Mouse (Mus musculus) kidney, postnatal 0 days (tissue): Measurements from ENCODE around the gene Hnf1a. TPM values are rescaled to one million over a fixed set of nuclear protein-coding genes. Genes with fewer than 3 reads are reported as not detected.
A peak's percentile ranks its signal among the peaks of the same experiment; 100 is the strongest.
"Not testable (repeated sequence)": the region's sequence is repeated elsewhere in the genome, so short reads cannot be mapped to it uniquely, and the experiment has no call there.

ENCODE experiments used
- ATAC-seq: fragments of 200-750 bp; cut with Nextera tagmentation; replicated peaks from 2 replicates; pipeline ENCODE4 v1.8.0; 2017; ENCODE audit warnings: low read depth, moderate number of reproducible peaks, moderate TSS enrichment, moderate library complexity; ENCODE audit not compliant: low FRiP score
- DNase-seq: peaks from one replicate; pipeline ENCODE4 v3.0.0-alpha.2; 2016; ENCODE audit warnings: low spot score
- H3K27ac ChIP-seq: fragments of 300-500 bp; sonication (generic); 2 replicates; pipeline ENCODE4 v1.5.1; 2014; ENCODE audit warnings: mild to moderate bottlenecking
- H3K27me3 ChIP-seq: fragments of 300-500 bp; sonication (generic); 2 replicates; pipeline ENCODE4 v1.6.1; 2014; ENCODE audit warnings: low read length, mixed read lengths; ENCODE audit not compliant: insufficient read depth
- H3K36me3 ChIP-seq: fragments of 300-500 bp; sonication (generic); 2 replicates; pipeline ENCODE4 v1.6.1; 2014; ENCODE audit warnings: low read length, mixed read lengths; ENCODE audit not compliant: insufficient read depth
- H3K4me1 ChIP-seq: fragments of 300-500 bp; sonication (generic); replicated peaks from 2 replicates; pipeline ENCODE4 v1.6.1; 2014; ENCODE audit warnings: antibody characterized with exemption, low read length, mixed read lengths; ENCODE audit not compliant: insufficient read depth
- H3K4me2 ChIP-seq: fragments of 300-500 bp; sonication (generic); 2 replicates; pipeline ENCODE4 v1.6.1; 2014; ENCODE audit warnings: mild to moderate bottlenecking, low read length, moderate library complexity, mixed read lengths
- H3K4me3 ChIP-seq: fragments of 300-500 bp; sonication (generic); replicated peaks from 2 replicates; pipeline ENCODE4 v1.5.1; 2014; ENCODE audit warnings: low read depth, low read length
- H3K9ac ChIP-seq: fragments of 300-500 bp; sonication (generic); 2 replicates; pipeline ENCODE4 v1.6.1; 2014; ENCODE audit warnings: low read depth, low read length
- H3K9me3 ChIP-seq: fragments of 300-500 bp; sonication (generic); replicated peaks from 2 replicates; pipeline ENCODE4 v1.6.1; 2016; ENCODE audit warnings: low read length, inconsistent platforms, mixed read lengths
- CTCF ChIP-seq: IDR thresholded peaks from 2 replicates; pipeline ENCODE4 v1.5.1; 2016; ENCODE audit warnings: antibody characterized with exemption, low read depth, mild to moderate bottlenecking, moderate library complexity
- WGBS: fragments of 180-500 bp; shearing (Covaris S2); extraction: QIAGEN DNeasy Blood & Tissue Kit; methylation state at CpG from one replicate; pipeline ENCODE4 v1.1.7; 2014; 5-methylcytosine and 5-hydroxymethylcytosine counted together
- polyA plus RNA-seq: library from polyadenylated mRNA; unstranded; fragments of >200 nt; fragmentation: Nextera tagmentation; extraction: Ambion mirVana; gene quantifications from 2 replicates; pipeline ENCODE4 v1.2.1, GENCODE M21; 2015

Hnf1a gene
- polyA plus RNA-seq, 1 experiment from 2014 or later, result 12.5 TPM

DNA sequence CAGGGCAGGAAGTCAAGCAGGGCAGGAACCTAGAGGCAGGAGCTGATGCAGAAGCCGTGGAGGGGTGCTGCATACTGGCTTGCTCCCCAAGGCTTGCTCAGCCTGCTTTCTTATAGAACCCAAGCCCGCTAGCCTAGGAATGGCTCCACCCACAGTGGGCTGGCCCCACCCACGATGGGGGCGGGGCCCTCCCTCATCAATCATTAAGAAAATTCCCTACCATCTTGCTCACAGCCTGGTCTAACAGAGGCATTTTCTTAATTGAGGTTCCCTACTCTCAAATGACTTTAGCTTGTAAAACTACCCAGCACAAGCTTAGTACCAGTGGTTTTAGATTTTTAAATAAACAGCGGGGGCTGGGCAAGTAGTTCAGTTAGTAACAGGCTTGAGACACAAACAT lies 39.3 kb downstream of the Hnf1a start:
- no peaks in the 10 kb centered on the region for H3K36me3 ChIP-seq
- 52% methylated on average over 5 of the region's 5 CpGs for WGBS

DNA sequence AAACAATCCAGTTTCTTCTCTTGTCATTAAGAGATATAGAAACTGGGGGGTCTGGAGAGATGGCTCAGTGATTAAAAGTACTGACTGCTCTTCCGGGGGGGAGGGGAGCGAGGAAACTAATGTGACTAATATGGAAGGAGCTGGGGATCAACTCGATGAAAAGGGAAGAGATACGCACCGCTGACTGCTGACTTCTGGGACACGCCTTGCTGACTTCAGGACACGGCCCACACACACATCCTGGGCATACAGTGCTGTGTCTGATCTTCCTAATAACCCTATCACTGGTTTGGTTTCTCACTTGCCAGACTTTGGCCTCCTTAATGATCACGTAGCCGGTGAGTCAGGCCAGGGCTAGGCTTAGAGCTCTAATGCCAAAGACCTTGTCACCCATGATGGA lies 44.1 kb downstream of the Hnf1a start:
- Histone ChIP-seq H3K4me1 (0 out of 2 replicates have a peak, but pooled peaks cover 7% of the 10 kb centered on the region), H3K27me3 (no peaks in the 10 kb centered on the region), H3K4me3 (no peak overlapping the region), H3K36me3 (no peaks in the 10 kb centered on the region), H3K9me3 (0 out of 2 replicates have a peak, but pooled peaks cover 4% of the 10 kb centered on the region), H3K4me2 (no peak overlapping the region), H3K27ac (no peak overlapping the region), H3K9ac (no peak overlapping the region)
- ATAC-seq, result peak; percentile 41; the same call in 1 of the 2 replicates
- TF ChIP-seq CTCF, result no peak
- DNase-seq, result peak; percentile 61
- WGBS, result 39% methylated on average over 9 of the region's 9 CpGs

More for the DNA sequence above, 39.3 kb downstream of the Hnf1a start:
- H3K4me2 ChIP-seq, result no peak overlapping the region
- H3K4me1 ChIP-seq, result no peaks in the 10 kb centered on the region
- no peaks in the 10 kb centered on the region for H3K27me3 ChIP-seq
- no peaks in the 10 kb centered on the region for H3K9me3 ChIP-seq
- no peak for ATAC-seq
- no peak overlapping the region for H3K9ac ChIP-seq
- no peak for TF ChIP-seq CTCF
- no peak overlapping the region for H3K4me3 ChIP-seq
- no peak overlapping the region for H3K27ac ChIP-seq
- DNase-seq, result no peak

DNA sequence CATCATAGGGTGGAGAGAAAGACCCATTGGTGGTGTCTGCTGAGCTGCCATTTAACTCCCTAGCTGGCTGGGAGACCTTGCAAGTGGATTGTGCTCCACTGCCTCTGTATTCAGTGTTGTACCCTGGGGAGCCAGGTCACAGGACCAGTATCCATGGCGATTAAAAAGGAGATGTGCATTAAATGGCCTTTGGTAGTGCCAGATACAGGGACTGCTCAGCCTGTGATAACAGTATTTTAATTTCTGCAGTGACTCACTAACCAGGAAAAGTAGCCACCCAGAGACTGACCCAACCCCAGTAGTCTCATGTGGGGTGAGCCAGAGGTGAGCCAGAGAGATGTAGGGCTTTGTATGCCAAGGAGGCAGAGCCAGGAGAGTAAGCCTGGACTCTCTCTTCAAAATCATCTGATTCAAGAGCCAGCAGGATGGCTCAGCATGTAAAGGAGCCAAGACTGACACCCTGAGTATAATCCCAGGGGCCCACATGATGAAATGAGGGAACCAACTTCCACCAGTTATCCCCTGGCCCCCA lies 44.7 kb downstream of the Hnf1a start:
- Histone ChIP-seq H3K4me2 (no peak overlapping the region), H3K9me3 (0 out of 2 replicates have a peak, but pooled peaks cover 4% of the 10 kb centered on the region), H3K27ac (no peak overlapping the region), H3K4me1 (0 out of 2 replicates have a peak, but pooled peaks cover 7% of the 10 kb centered on the region), H3K9ac (no peak overlapping the region), H3K27me3 (no peaks in the 10 kb centered on the region), H3K36me3 (no peaks in the 10 kb centered on the region), H3K4me3 (no peak overlapping the region)
- DNase-seq (no peak), ATAC-seq (no peak)
- 74% methylated on average over 1 of the region's 1 CpGs for WGBS
- TF ChIP-seq CTCF, result no peak

DNA sequence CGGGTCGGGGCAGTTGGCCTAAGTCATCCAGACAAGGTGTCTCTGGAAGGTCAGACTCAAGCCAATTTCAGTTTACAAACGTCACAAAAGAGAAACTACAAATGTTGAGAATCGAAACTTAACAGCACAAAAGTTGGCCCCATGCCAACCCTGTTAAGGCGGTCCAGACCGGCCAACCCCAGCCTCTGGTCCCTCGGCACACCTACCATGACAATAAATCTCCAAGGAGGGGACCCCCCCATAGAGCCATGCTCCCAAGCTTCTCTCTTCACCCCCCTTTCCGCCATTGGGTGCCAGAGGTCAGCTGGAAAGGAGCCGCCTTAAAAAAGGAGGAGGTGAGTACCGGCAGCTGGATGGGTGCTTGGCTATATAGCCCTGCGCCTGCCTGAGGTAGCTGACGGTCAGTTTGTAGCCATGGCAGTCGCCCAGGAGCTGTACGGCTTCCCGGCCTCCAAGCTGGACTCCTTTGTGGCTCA lies 47.9 kb downstream of the Hnf1a start, which contains the start of gene Oasl1:
Gene Oasl1, plus strand, starts transcription at position 243 of the 476 bp plus-strand sequence.
- Histone ChIP-seq H3K4me1 (0 out of 2 replicates have a peak, but pooled peaks cover 7% of the 10 kb centered on the region), H3K9me3 (0 out of 2 replicates have a peak, but pooled peaks cover 4% of the 10 kb centered on the region), H3K4me3 (peak within 1 kb of the TSS; percentile 38), H3K36me3 (no peaks in the 10 kb centered on the region), H3K9ac (peak within 1 kb of the TSS; percentile 55; the same call in 1 of the 2 replicates), H3K4me2 (peak within 1 kb of the TSS; percentile 68), H3K27me3 (no peaks in the 10 kb centered on the region), H3K27ac (peak within 1 kb of the TSS; percentile 58; the same call in 1 of the 2 replicates)
- WGBS, result 12% methylated on average over 15 of the region's 15 CpGs
- ATAC-seq, result peak; percentile 66; the same call in 1 of the 2 replicates
- peak; percentile 77 for DNase-seq
- TF ChIP-seq CTCF, result no peak

DNA sequence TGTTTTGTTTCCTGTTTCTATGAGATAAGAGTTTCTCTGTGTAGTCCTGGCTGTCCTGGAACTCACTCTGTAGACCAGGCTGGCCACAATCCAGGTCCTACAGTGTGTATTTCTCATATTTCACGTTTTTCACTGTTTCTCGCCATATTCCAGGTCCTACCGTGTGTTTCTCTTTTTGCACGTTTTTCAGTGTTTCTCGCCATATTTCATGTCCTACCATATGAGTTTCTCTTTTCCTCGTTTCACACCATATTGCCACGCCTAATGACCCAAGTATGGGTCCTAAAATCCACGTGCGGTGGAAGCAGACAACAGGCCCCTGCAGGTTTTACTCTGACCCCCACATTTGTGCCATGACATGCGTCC lies 48.5 kb downstream of the Hnf1a start:
- Histone ChIP-seq H3K4me3 (no peak overlapping the region), H3K9ac (no peak overlapping the region), H3K36me3 (no peaks in the 10 kb centered on the region), H3K4me2 (no peak overlapping the region), H3K4me1 (0 out of 2 replicates have a peak, but pooled peaks cover 7% of the 10 kb centered on the region), H3K27me3 (no peaks in the 10 kb centered on the region), H3K9me3 (0 out of 2 replicates have a peak, but pooled peaks cover 4% of the 10 kb centered on the region), H3K27ac (peak overlapping the region; percentile 58; the same call in 1 of the 2 replicates)
- ATAC-seq (no peak), DNase-seq (no peak)
- no peak for TF ChIP-seq CTCF
- WGBS, result 54% methylated on average over 10 of the region's 10 CpGs

DNA sequence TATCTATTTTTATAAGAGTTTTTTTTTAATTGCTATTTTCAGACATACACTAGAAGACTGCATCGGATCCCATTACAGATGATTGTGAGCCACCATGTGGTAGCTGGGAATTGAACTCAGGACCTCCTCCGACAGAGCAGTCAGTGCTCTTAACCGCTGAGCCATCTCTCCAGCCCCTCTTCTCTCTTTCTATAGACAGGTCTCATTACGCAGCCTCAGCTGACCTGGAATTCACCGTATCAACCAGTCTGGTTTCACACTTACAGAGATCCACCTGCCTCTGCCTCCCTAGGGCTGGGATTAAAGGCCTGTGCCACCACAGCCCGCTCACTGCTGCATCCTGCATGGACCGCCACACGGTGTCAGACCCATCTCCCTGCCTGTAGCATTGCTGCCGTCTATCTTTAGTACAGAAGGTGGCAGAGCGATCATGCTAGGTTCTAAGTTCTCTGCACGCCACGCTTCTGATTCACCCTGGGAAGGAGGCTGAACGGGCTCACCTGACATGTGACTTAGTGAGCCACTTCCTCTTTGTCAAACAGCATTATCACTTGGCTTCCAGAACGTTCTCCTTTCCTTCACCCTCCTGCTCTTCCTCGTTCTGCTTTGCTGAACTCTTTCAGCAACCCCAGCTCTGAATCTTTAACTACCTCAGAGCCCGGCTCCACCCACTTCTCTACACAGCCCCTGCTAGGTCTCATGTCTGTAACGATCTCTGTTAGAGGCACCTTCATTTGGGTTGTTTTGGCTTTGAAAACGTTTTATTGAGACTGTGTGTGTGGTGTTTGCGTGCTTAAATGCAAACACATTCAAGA lies 49.1 kb downstream of the Hnf1a start:
- Histone ChIP-seq H3K9me3 (0 out of 2 replicates have a peak, but pooled peaks cover 4% of the 10 kb centered on the region), H3K4me2 (no peak overlapping the region), H3K4me1 (0 out of 2 replicates have a peak, but pooled peaks cover 7% of the 10 kb centered on the region), H3K4me3 (no peak overlapping the region), H3K9ac (no peak overlapping the region), H3K27ac (peak overlapping the region; percentile 58; the same call in 1 of the 2 replicates), H3K36me3 (no peaks in the 10 kb centered on the region), H3K27me3 (no peaks in the 10 kb centered on the region)
- peak; percentile 33; the same call in 1 of the 2 replicates for TF ChIP-seq CTCF
- 61% methylated on average over 19 of the region's 19 CpGs for WGBS
- DNase-seq, result peak; percentile 43
- 0 out of 2 replicates have a peak, but pooled peaks have one; percentile 38 for ATAC-seq

DNA sequence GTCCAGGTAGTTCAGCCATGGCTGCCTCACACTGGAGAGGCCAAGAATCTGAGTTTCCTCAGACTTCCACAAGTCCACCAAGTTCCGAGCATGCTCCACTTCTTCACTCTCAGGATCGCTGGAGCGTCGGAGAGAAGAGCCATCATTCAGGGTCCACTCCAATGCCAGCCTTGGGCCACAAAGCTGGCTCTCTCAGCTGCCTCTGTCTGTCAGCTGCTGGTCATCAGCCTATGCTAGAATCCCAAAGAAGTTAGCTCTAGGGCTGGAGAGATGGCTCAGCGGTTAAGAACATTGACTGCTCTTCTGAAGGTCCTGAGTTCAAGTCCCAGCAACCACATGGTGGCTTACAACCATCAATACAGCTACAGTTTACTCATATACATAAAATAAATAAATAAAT lies 53.5 kb downstream of the Hnf1a start:
- not testable (repeated sequence) for DNase-seq, H3K4me1 ChIP-seq, ATAC-seq, H3K27me3 ChIP-seq, H3K27ac ChIP-seq, H3K9ac ChIP-seq, H3K9me3 ChIP-seq, H3K36me3 ChIP-seq, H3K4me3 ChIP-seq, H3K4me2 ChIP-seq
- 88% methylated on average over 5 of the region's 5 CpGs for WGBS
